Mouse (Mus musculus): Measurements from ENCODE around the gene Bbs1. TPM values are rescaled to one million over a fixed set of nuclear protein-coding genes. Genes with fewer than 3 reads are reported as not detected.

Gene Bbs1
- total and polyA plus RNA-seq, 2 experiments from 2014 or later = 9.0 to 31.8 TPM

GRCm38 (mm10) chr19:4919652-4920051 is 13.2 kb upstream of the Bbs1 start:
- no peak overlapping the region for H3K4me3 ChIP-seq (ENCODE audit: low read depth, low read length)
- no peak overlapping the region for H3K27ac ChIP-seq (ENCODE audit: low read depth, low read length)
- WGBS = 88% methylated on average over 6 of the region's 6 CpGs
- no peaks in the 10 kb centered on the region for H3K27me3 ChIP-seq (ENCODE audit: insufficient read depth, low read length)
- DNase-seq (ENCODE audit: low spot score) (no peak), ATAC-seq (ENCODE audit: low FRiP score) (no peak)
- no peaks in the 10 kb centered on the region for H3K4me1 ChIP-seq (ENCODE audit: insufficient read depth, low read length)
- peaks cover 92% of the 10 kb centered on the region for H3K36me3 ChIP-seq (ENCODE audit: insufficient read depth, low read length)
- H3K9me3 ChIP-seq (ENCODE audit: low read length) = no peaks in the 10 kb centered on the region
- no peak overlapping the region for H3K4me2 ChIP-seq (ENCODE audit: low read depth, low read length, poor library complexity, severe bottlenecking)
- TF ChIP-seq CTCF (IDR thresholded peaks at IDR 0.05) = no peak
- no peak overlapping the region for H3K9ac ChIP-seq (replicated peaks; ENCODE audit: low read length, poor library complexity, severe bottlenecking)

GRCm38 (mm10) chr19:4916827-4917226 is 10.4 kb upstream of the Bbs1 start:
- H3K9ac ChIP-seq (replicated peaks; ENCODE audit: low read length, poor library complexity, severe bottlenecking) = no peak overlapping the region
- no peaks in the 10 kb centered on the region for H3K4me1 ChIP-seq (ENCODE audit: insufficient read depth, low read length)
- no peak overlapping the region for H3K4me2 ChIP-seq (ENCODE audit: low read depth, low read length, poor library complexity, severe bottlenecking)
- H3K4me3 ChIP-seq (ENCODE audit: low read depth, low read length) = no peak overlapping the region
- no peaks in the 10 kb centered on the region for H3K27me3 ChIP-seq (ENCODE audit: insufficient read depth, low read length)
- no peaks in the 10 kb centered on the region for H3K9me3 ChIP-seq (ENCODE audit: low read length)
- TF ChIP-seq CTCF (IDR thresholded peaks at IDR 0.05) = no peak
- no peak overlapping the region for H3K27ac ChIP-seq (ENCODE audit: low read depth, low read length)
- 88% methylated on average over 10 of the region's 10 CpGs for WGBS
- H3K36me3 ChIP-seq (ENCODE audit: insufficient read depth, low read length) = peaks cover 93% of the 10 kb centered on the region
- DNase-seq (ENCODE audit: low spot score) (no peak), ATAC-seq (ENCODE audit: low FRiP score) (no peak)

GRCm38 (mm10) chr19:4915924-4916603 is 9.6 kb upstream of the Bbs1 start:
- no peak overlapping the region for H3K4me3 ChIP-seq (ENCODE audit: low read depth, low read length)
- no peaks in the 10 kb centered on the region for H3K27me3 ChIP-seq (ENCODE audit: insufficient read depth, low read length)
- no peak overlapping the region for H3K27ac ChIP-seq (ENCODE audit: low read depth, low read length)
- WGBS = 91% methylated on average over 15 of the region's 15 CpGs
- DNase-seq (ENCODE audit: low spot score) (no peak), ATAC-seq (ENCODE audit: low FRiP score) (no peak)
- peaks cover 92% of the 10 kb centered on the region for H3K36me3 ChIP-seq (ENCODE audit: insufficient read depth, low read length)
- TF ChIP-seq CTCF (IDR thresholded peaks at IDR 0.05) = no peak
- no peaks in the 10 kb centered on the region for H3K4me1 ChIP-seq (ENCODE audit: insufficient read depth, low read length)
- no peak overlapping the region for H3K9ac ChIP-seq (replicated peaks; ENCODE audit: low read length, poor library complexity, severe bottlenecking)
- H3K9me3 ChIP-seq (ENCODE audit: low read length) = no peaks in the 10 kb centered on the region
- H3K4me2 ChIP-seq (ENCODE audit: low read depth, low read length, poor library complexity, severe bottlenecking) = no peak overlapping the region

GRCm38 (mm10) chr19:4909376-4909775 is 2.9 kb upstream of the Bbs1 start:
- peaks cover 56% of the 10 kb centered on the region for H3K36me3 ChIP-seq (ENCODE audit: insufficient read depth, low read length)
- H3K4me3 ChIP-seq (ENCODE audit: low read depth, low read length) = no peak overlapping the region
- WGBS = 94% methylated on average over 7 of the region's 7 CpGs

GRCm38 (mm10) chr19:4908107-4908506 is 1.7 kb upstream of the Bbs1 start:
- TF ChIP-seq CTCF (IDR thresholded peaks at IDR 0.05) = peak; percentile 74
- no peak overlapping the region for H3K4me2 ChIP-seq (ENCODE audit: low read depth, low read length, poor library complexity, severe bottlenecking)
- no peaks in the 10 kb centered on the region for H3K4me1 ChIP-seq (ENCODE audit: insufficient read depth, low read length)
- H3K9ac ChIP-seq (replicated peaks; ENCODE audit: low read length, poor library complexity, severe bottlenecking) = no peak overlapping the region
- WGBS = 83% methylated on average over 4 of the region's 4 CpGs
- H3K36me3 ChIP-seq (ENCODE audit: insufficient read depth, low read length) = peaks cover 49% of the 10 kb centered on the region
- no peaks in the 10 kb centered on the region for H3K27me3 ChIP-seq (ENCODE audit: insufficient read depth, low read length)
- no peak overlapping the region for H3K27ac ChIP-seq (ENCODE audit: low read depth, low read length)
- ATAC-seq (ENCODE audit: low FRiP score) (no peak), DNase-seq (ENCODE audit: low spot score) (peak; percentile 31)
- H3K9me3 ChIP-seq (ENCODE audit: low read length) = no peaks in the 10 kb centered on the region
- H3K4me3 ChIP-seq (ENCODE audit: low read depth, low read length) = no peak overlapping the region

More at GRCm38 (mm10) chr19:4909376-4909775, 2.9 kb upstream of the Bbs1 start:
- Histone ChIP-seq H3K9me3 (ENCODE audit: low read length) (no peaks in the 10 kb centered on the region), H3K4me1 (ENCODE audit: insufficient read depth, low read length) (no peaks in the 10 kb centered on the region), H3K27me3 (ENCODE audit: insufficient read depth, low read length) (no peaks in the 10 kb centered on the region), H3K27ac (ENCODE audit: low read depth, low read length) (no peak overlapping the region), H3K9ac (replicated peaks; ENCODE audit: low read length, poor library complexity, severe bottlenecking) (no peak overlapping the region), H3K4me2 (ENCODE audit: low read depth, low read length, poor library complexity, severe bottlenecking) (no peak overlapping the region)
- ATAC-seq (ENCODE audit: low FRiP score) (no peak), DNase-seq (ENCODE audit: low spot score) (no peak)
- no peak for TF ChIP-seq CTCF (IDR thresholded peaks at IDR 0.05)

GRCm38 (mm10) chr19:4899888-4900287 is 6.5 kb downstream of the Bbs1 start:
- H3K4me1 ChIP-seq (ENCODE audit: insufficient read depth, low read length) = no peaks in the 10 kb centered on the region
- ATAC-seq (ENCODE audit: low FRiP score) (no peak), DNase-seq (ENCODE audit: low spot score) (no peak)
- H3K27me3 ChIP-seq (ENCODE audit: insufficient read depth, low read length) = no peaks in the 10 kb centered on the region
- peaks cover 27% of the 10 kb centered on the region for H3K36me3 ChIP-seq (ENCODE audit: insufficient read depth, low read length)
- 86% methylated on average over 3 of the region's 3 CpGs for WGBS
- no peaks in the 10 kb centered on the region for H3K9me3 ChIP-seq (ENCODE audit: low read length)
- H3K27ac ChIP-seq (ENCODE audit: low read depth, low read length) = no peak overlapping the region
- H3K9ac ChIP-seq (replicated peaks; ENCODE audit: low read length, poor library complexity, severe bottlenecking) = no peak overlapping the region
- H3K4me2 ChIP-seq (ENCODE audit: low read depth, low read length, poor library complexity, severe bottlenecking) = no peak overlapping the region
- no peak overlapping the region for H3K4me3 ChIP-seq (ENCODE audit: low read depth, low read length)
- TF ChIP-seq CTCF (IDR thresholded peaks at IDR 0.05) = no peak

Data from midbrain, postnatal 0 days (tissue).